Mouse (Mus musculus) spleen, postnatal 0 days (tissue): ENCODE results near the gene C530008M17Rik. TPM values are rescaled to one million over a fixed set of nuclear protein-coding genes. Genes with fewer than 3 reads are reported as not detected.

Experiments used
- polyA plus RNA-seq: library from polyadenylated mRNA; unstranded; fragments of >200 nt; fragmentation: Nextera tagmentation; extraction: Ambion mirVana; gene quantifications from 2 replicates; pipeline ENCODE4 v1.2.1, GENCODE M21; 2015

C530008M17Rik gene
- polyA plus RNA-seq, result 13.6 and 16.3 TPM in 2 replicates

GRCm38 (mm10) chr5:76656212-76656611, at the start of gene C530008M17Rik:
Gene C530008M17Rik (plus strand): TSS chr5:76656512.

DNA sequence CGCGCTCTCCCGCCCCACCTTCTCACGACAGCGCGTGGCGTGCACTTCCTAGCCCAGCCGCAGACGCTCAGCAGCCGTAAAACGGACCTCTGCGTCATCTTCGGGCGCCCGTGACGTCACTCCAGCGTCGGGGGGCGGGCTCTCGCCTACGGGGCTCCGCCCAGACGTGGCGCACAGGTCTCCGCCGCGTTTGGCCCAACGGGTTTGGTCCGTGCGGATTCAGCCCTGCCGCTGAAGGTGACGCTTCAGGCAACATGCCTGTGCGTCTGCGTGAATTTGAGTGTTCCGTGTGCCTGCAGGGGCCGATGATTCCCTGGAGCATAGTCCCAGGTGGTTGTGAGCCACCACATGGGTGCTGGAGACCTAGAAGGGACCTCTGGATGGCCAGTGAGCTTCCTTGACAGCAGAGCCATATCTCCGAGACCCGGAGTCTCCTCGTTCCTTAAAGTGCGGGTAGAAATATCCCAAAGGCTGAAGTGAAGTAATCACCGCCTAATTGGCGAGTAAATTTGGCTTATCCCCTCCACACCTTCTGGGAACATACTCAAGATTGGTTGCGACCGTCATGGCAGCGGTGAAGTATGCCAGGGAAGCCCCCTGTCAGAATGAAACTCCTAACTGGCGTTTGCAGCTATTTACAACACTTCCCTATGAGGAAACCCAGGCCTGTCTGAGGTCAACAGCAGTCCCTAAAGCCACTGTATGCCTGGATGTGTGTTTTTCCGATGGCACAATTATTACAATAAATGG, 249.3 kb downstream of the C530008M17Rik start, which contains the start of gene Aasdh:
TSS of gene Aasdh (minus strand) at position 110 of the 750 bp plus-strand sequence.

Other genes with a start within 250 kb of the C530008M17Rik start
- not detected in 2 replicates for gene Gm7271, start 172.5 kb upstream of the C530008M17Rik start, polyA plus RNA-seq
- gene Exoc1, start 127.2 kb upstream of the C530008M17Rik start, polyA plus RNA-seq, result 15.0 and 19.3 TPM in 2 replicates
- 5.4 and 5.9 TPM in 2 replicates for gene Cep135, start 67.8 kb upstream of the C530008M17Rik start, polyA plus RNA-seq
- 9.9 and 12.0 TPM in 2 replicates for gene Aasdh, start 249.0 kb downstream of the C530008M17Rik start, polyA plus RNA-seq